Mouse (Mus musculus): ENCODE results near the gene Klhl5. TPM values are rescaled to one million over a fixed set of nuclear protein-coding genes. Genes with fewer than 3 reads are reported as not detected.

Gene Klhl5
- polyA plus RNA-seq, 1 experiment from 2014 or later: 15.4 TPM

GRCm38 (mm10) chr5:65126137-65126536, 18.8 kb downstream of the Klhl5 start:
- no peaks in the 10 kb centered on the region for H3K4me1 ChIP-seq
- no peak overlapping the region for H3K27ac ChIP-seq
- WGBS: 81% methylated on average over 1 of the region's 1 CpGs
- ATAC-seq (ENCODE audit: insufficient read depth, low FRiP score, low read depth): no peak
- no peak overlapping the region for H3K9ac ChIP-seq
- H3K4me3 ChIP-seq (replicated peaks): no peak overlapping the region
- no peak overlapping the region for H3K4me2 ChIP-seq
- H3K36me3 ChIP-seq: no peaks in the 10 kb centered on the region
- no peaks in the 10 kb centered on the region for H3K27me3 ChIP-seq (replicated peaks)
- no peaks in the 10 kb centered on the region for H3K9me3 ChIP-seq

DNA sequence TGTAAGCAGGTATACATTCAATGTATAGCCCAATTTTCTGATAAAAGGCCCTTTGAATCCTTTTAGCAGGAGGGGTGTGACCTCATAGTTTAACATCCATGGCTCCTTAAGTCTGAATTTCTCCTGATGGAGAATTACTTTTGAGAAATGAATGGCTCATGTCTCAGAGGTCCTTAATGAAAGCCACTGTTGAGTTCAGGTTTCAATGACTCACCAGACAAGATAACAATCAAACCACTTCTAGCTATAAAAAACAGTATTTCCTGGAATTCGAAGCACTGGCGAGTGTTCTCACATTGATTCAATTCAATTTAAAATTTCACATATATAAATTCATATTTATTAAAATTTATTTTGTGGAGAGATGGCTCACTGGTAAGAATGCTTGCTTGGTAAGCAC, 21.1 kb downstream of the Klhl5 start:
- ATAC-seq (ENCODE audit: insufficient read depth, low FRiP score, low read depth): no peak
- 75% methylated on average over 2 of the region's 2 CpGs for WGBS
- H3K4me1 ChIP-seq: no peaks in the 10 kb centered on the region

DNA sequence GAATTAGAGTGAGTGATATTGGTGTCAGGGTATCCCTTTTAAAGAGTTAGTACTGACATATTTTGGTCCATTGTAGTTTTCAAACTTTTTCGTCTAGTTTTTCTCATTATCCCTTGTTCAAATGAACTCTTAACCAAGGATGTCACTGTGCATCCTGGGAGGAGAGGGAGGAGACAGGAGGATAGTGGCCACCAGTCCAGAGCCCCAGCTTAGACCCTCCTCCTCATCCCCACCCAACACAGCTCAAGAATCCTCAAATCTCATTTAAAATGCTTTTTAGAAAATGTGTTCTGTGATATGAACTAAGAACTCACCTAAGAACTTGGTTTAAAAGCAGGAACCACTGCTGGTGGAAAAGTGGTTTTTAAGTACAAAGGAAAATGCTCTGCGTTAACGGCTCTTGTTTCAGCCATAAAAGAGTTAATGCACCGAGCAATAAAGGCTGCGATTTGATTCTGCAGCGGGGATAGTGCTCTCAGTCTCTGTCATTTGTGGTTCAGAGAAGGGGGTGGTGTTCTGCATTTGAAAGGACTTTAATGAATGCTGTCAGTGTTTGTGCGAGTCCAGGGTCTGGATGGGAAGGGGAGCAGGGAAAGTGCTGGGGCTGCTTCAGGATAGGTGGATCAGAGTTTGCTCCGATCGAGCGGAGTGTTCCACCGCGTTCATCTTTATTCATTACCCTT, 23.3 kb downstream of the Klhl5 start:
- peak overlapping the region; percentile 58 for H3K4me2 ChIP-seq
- no peak overlapping the region for H3K9ac ChIP-seq
- ATAC-seq (ENCODE audit: insufficient read depth, low FRiP score, low read depth): no peak
- H3K27me3 ChIP-seq (replicated peaks): no peaks in the 10 kb centered on the region
- WGBS: 9% methylated on average over 12 of the region's 12 CpGs
- no peak overlapping the region for H3K27ac ChIP-seq
- H3K36me3 ChIP-seq: no peaks in the 10 kb centered on the region
- no peaks in the 10 kb centered on the region for H3K9me3 ChIP-seq
- no peaks in the 10 kb centered on the region for H3K4me1 ChIP-seq
- peak overlapping the region; percentile 37 for H3K4me3 ChIP-seq (replicated peaks)

More for the DNA sequence above, 21.1 kb downstream of the Klhl5 start:
- H3K4me3 ChIP-seq (replicated peaks): no peak overlapping the region
- no peak overlapping the region for H3K4me2 ChIP-seq
- no peaks in the 10 kb centered on the region for H3K9me3 ChIP-seq
- H3K36me3 ChIP-seq: no peaks in the 10 kb centered on the region
- H3K27me3 ChIP-seq (replicated peaks): no peaks in the 10 kb centered on the region
- no peak overlapping the region for H3K27ac ChIP-seq
- no peak overlapping the region for H3K9ac ChIP-seq

- Histone ChIP-seq H3K9me3 (no peaks in the 10 kb centered on the region), H3K27me3 (replicated peaks) (no peaks in the 10 kb centered on the region), H3K4me2 (peak overlapping the region; percentile 58), H3K4me3 (replicated peaks) (peak overlapping the region; percentile 37), H3K36me3 (no peaks in the 10 kb centered on the region), H3K9ac (no peak overlapping the region), H3K27ac (no peak overlapping the region), H3K4me1 (no peaks in the 10 kb centered on the region)
- no peak for ATAC-seq (ENCODE audit: insufficient read depth, low FRiP score, low read depth)
- 22% methylated on average over 20 of the region's 20 CpGs for whole genome bisulfite sequencing
Observed at GRCm38 (mm10) chr5:65131211-65131879, 24.0 kb downstream of the Klhl5 start.

GRCm38 (mm10) chr5:65136159-65136558, 28.8 kb downstream of the Klhl5 start:
- H3K27ac ChIP-seq: no peak overlapping the region
- H3K9ac ChIP-seq: no peak overlapping the region
- no peak for ATAC-seq (ENCODE audit: insufficient read depth, low FRiP score, low read depth)
- 75% methylated on average over 7 of the region's 7 CpGs for WGBS
- H3K4me3 ChIP-seq (replicated peaks): no peak overlapping the region
- no peaks in the 10 kb centered on the region for H3K4me1 ChIP-seq
- H3K27me3 ChIP-seq (replicated peaks): no peaks in the 10 kb centered on the region
- no peak overlapping the region for H3K4me2 ChIP-seq
- H3K36me3 ChIP-seq: no peaks in the 10 kb centered on the region
- no peaks in the 10 kb centered on the region for H3K9me3 ChIP-seq

DNA sequence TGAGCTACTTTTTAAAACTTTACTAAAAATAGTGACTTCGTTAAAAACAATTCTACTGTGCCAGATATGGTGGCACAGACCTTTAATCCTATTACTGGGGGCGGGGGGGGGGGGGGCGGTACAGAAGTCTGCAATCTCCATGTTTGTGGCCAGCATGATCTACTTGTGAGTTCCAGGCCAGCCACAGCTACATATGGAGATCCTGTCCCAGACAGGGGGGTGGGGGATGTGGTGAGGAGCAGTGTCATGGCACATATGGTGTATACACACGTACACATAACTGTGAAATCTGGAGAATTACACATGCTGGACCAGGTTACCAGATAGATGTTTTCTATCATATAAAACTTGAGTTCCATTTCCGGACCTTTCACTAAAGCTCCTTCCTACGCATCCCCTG, 29.7 kb downstream of the Klhl5 start:
- H3K4me1 ChIP-seq: no peaks in the 10 kb centered on the region
- no peak overlapping the region for H3K4me2 ChIP-seq
- H3K9ac ChIP-seq: no peak overlapping the region
- no peak for ATAC-seq (ENCODE audit: insufficient read depth, low FRiP score, low read depth)
- no peak overlapping the region for H3K27ac ChIP-seq
- H3K27me3 ChIP-seq (replicated peaks): no peaks in the 10 kb centered on the region
- H3K9me3 ChIP-seq: no peaks in the 10 kb centered on the region
- no peak overlapping the region for H3K4me3 ChIP-seq (replicated peaks)
- H3K36me3 ChIP-seq: no peaks in the 10 kb centered on the region
- 79% methylated on average over 6 of the region's 6 CpGs for WGBS

GRCm38 (mm10) chr5:65141242-65141641, 33.9 kb downstream of the Klhl5 start:
- Histone ChIP-seq H3K36me3 (no peaks in the 10 kb centered on the region), H3K9ac (no peak overlapping the region), H3K27me3 (replicated peaks) (no peaks in the 10 kb centered on the region), H3K27ac (no peak overlapping the region), H3K9me3 (no peaks in the 10 kb centered on the region), H3K4me3 (replicated peaks) (no peak overlapping the region), H3K4me1 (no peaks in the 10 kb centered on the region), H3K4me2 (no peak overlapping the region)
- ATAC-seq (ENCODE audit: insufficient read depth, low FRiP score, low read depth): no peak
- 84% methylated on average over 8 of the region's 8 CpGs for WGBS

DNA sequence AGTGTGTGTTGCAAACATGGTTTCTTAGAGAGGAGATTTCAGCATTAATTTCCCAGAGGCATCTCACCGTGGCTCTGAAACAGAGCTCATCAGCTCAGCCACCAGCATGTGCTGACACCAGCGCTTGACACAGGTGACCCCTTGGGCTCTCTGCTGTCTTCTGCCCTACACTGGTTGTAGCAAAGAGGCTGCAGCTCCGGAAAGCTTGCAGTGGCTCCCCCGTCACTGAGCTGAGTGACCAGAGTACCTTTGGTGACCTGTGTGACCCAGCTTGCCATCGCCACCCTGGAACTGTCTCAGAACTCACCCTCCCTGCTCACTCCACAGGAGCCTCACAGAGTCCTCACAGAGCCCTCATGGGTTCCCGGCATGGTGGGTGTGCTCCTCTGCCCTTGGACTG, 34.9 kb downstream of the Klhl5 start:
- no peak overlapping the region for H3K27ac ChIP-seq
- H3K4me2 ChIP-seq: no peak overlapping the region
- H3K36me3 ChIP-seq: no peaks in the 10 kb centered on the region
- no peaks in the 10 kb centered on the region for H3K9me3 ChIP-seq
- no peaks in the 10 kb centered on the region for H3K4me1 ChIP-seq
- 77% methylated on average over 6 of the region's 6 CpGs for WGBS
- H3K27me3 ChIP-seq (replicated peaks): no peaks in the 10 kb centered on the region
- no peak overlapping the region for H3K9ac ChIP-seq
- no peak for ATAC-seq (ENCODE audit: insufficient read depth, low FRiP score, low read depth)
- H3K4me3 ChIP-seq (replicated peaks): no peak overlapping the region

DNA sequence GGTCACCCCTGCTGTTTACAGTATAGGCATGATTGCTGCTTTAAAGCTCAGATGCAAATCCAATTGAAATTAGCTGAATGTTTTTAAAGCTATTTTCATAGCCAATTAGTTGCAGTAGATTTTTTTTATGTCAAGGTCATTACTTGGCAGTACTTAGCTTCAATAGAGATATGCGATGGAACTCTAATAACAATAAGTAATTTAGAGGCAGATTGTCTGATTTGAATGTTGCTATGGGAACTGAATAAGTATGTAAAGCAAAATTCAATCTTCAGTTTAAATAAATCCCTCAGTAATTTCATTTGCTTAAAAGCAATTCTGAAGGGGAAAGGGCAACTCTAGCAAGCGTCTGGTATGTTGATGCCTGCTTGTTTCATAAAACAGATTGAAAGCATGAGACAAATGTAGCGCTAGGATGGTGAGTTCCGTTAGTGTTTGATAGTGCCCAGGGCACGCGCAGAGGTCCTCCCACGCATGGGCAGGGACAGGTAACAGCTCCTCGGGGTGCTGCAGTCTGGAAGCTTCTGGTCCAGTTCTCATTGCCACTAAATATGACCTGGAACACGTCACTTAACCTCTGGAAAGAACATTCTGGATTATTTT, 38.3 kb downstream of the Klhl5 start:
- 86% methylated on average over 9 of the region's 9 CpGs for WGBS
- Histone ChIP-seq H3K27ac (no peak overlapping the region), H3K4me2 (no peak overlapping the region), H3K9me3 (no peaks in the 10 kb centered on the region), H3K27me3 (replicated peaks) (no peaks in the 10 kb centered on the region), H3K4me1 (no peaks in the 10 kb centered on the region), H3K9ac (no peak overlapping the region), H3K4me3 (replicated peaks) (no peak overlapping the region), H3K36me3 (no peaks in the 10 kb centered on the region)
- ATAC-seq (ENCODE audit: insufficient read depth, low FRiP score, low read depth): no peak

DNA sequence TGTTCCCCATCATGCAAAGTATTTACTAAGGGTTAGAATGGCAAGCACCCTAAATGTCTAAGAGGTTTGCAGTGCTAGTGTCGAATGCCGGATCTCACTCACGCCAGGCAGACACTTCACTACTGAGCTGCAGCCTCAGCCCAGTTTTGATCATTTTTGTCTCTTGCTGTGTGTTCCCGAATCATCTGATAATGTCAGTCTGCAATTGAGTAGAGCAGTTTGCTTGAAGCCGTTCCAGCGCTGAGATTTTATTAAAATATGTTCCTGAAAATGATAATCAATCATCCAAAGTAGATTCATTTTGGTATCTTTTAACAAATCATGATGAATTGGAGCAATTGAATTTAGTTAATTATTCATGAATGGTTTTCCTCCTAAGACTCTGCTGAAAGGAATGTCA, 39.4 kb downstream of the Klhl5 start:
- 78% methylated on average over 6 of the region's 6 CpGs for WGBS
- no peak overlapping the region for H3K9ac ChIP-seq
- no peaks in the 10 kb centered on the region for H3K4me1 ChIP-seq
- H3K9me3 ChIP-seq: no peaks in the 10 kb centered on the region
- no peak overlapping the region for H3K4me3 ChIP-seq (replicated peaks)
- no peak overlapping the region for H3K4me2 ChIP-seq
- H3K36me3 ChIP-seq: no peaks in the 10 kb centered on the region
- no peaks in the 10 kb centered on the region for H3K27me3 ChIP-seq (replicated peaks)
- no peak for ATAC-seq (ENCODE audit: insufficient read depth, low FRiP score, low read depth)
- no peak overlapping the region for H3K27ac ChIP-seq

DNA sequence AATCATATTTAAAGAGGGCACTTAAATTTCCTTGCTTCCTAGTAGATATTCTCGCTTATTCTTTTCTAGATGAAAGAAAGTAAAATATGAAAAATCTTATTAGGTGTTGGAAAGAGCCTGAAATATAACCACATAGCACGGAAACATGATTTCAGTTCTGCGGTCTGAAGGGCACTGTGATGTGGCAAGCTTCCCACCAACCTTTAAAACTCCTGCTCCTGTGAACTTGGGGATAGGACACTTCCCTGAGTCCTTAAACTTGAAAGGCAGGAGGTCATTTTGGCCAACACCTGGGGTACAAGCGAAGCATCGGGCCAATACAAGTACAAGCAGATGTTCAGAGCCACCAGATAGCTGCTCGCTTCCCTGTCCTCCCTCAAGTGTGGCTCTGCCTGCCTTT, 42.4 kb downstream of the Klhl5 start:
- Histone ChIP-seq H3K36me3 (no peaks in the 10 kb centered on the region), H3K9ac (no peak overlapping the region), H3K27me3 (replicated peaks) (no peaks in the 10 kb centered on the region), H3K9me3 (no peaks in the 10 kb centered on the region), H3K27ac (no peak overlapping the region), H3K4me3 (replicated peaks) (no peak overlapping the region), H3K4me2 (no peak overlapping the region), H3K4me1 (no peaks in the 10 kb centered on the region)
- ATAC-seq (ENCODE audit: insufficient read depth, low FRiP score, low read depth): no peak
- WGBS: 90% methylated on average over 6 of the region's 6 CpGs

GRCm38 (mm10) chr5:65150376-65150955, 43.1 kb downstream of the Klhl5 start:
- 84% methylated on average over 8 of the region's 8 CpGs for WGBS
- no peak overlapping the region for H3K4me3 ChIP-seq (replicated peaks)
- ATAC-seq (ENCODE audit: insufficient read depth, low FRiP score, low read depth): no peak

More at GRCm38 (mm10) chr5:65150376-65150955, 43.1 kb downstream of the Klhl5 start:
- no peaks in the 10 kb centered on the region for H3K9me3 ChIP-seq
- no peaks in the 10 kb centered on the region for H3K36me3 ChIP-seq
- no peaks in the 10 kb centered on the region for H3K27me3 ChIP-seq (replicated peaks)
- no peak overlapping the region for H3K27ac ChIP-seq
- no peak overlapping the region for H3K4me2 ChIP-seq
- no peak overlapping the region for H3K9ac ChIP-seq
- no peaks in the 10 kb centered on the region for H3K4me1 ChIP-seq

All from stomach, embryonic 15.5 days (tissue).